In the genomic region with DNA sequence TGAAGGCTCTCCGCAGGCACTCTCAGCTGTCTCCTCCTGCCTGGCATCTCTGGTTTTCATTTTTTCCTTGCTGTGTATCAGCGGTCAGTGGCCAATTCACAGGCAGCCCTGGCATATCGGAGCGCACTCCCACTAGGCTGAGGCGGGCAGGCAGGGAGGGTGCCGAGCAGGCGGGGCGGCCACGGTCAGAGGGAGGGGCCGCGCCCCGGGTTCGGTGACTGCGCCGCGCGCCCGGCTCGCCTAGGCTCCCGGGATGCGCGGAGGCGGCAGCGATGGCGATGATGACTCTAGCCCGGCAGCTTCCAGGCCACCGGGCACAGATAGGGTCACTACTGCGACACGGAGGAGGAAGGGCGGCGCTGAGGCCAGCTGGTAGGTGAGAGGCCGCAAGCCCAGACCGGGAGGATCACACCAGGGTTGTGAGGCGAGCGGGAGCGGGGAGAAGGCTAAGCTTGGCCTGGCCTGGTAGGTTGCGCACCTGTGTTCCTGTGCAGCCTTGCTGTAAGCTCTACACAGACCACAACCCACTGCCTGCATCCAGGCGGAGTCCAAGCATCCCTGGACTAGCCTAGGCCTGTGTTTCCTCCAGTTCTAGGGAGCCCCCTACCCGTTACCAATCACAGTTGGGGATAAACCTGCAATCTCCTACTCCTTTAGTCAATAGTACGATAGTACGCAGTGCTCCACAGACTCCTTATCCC, we compare ENCODE assay signal across 7 mouse cellular contexts. TPM values are rescaled to one million over a fixed set of nuclear protein-coding genes. Genes with fewer than 3 reads are reported as not detected.
DNase-seq lines count a peak whose midpoint lies in the region; ATAC-seq and TF ChIP-seq lines count a peak whose summit lies in the region.

A gene (plus strand): TSS at position 188 of the 701 bp plus-strand sequence.
A gene (plus strand): TSS at position 246 of the 701 bp plus-strand sequence.

- DNase-seq in cerebellum, adult 11 months: peak; percentile 85
- peak; percentile 60 to 64 for DNase-seq in heart, adult 2 months
- peak; percentile 40 for DNase-seq in kidney, adult 2 months
- DNase-seq in left cerebral cortex, postnatal 4 days: peak; percentile 69
- DNase-seq in mesoderm, embryonic 11.5 days (ENCODE audit: low read depth, low spot score): peak; percentile 52
- peak; percentile 66 for DNase-seq in right cerebral cortex, postnatal 4 days

- no peak within 1 kb of the TSS for H3K27ac ChIP-seq in heart, adult 2 months
- H3K27ac ChIP-seq in kidney, adult 2 months (ENCODE audit: insufficient read depth, low read depth, low read length): no peak within 1 kb of the TSS

- TF ChIP-seq POLR2A in heart, adult 2 months (IDR thresholded peaks at IDR 0.05; ENCODE audit: insufficient read depth, low read depth, low read length): no peak
- TF ChIP-seq POLR2A in kidney, adult 2 months (IDR thresholded peaks at IDR 0.05; ENCODE audit: low read depth, low read length): no peak

- peak within 1 kb of the TSS; percentile 44 for H3K4me3 ChIP-seq in heart, adult 2 months
- peak within 1 kb of the TSS; percentile 21 for H3K4me3 ChIP-seq in kidney, adult 2 months (ENCODE audit: insufficient read depth, low read depth, low read length)

- WGBS in heart, adult 2 months: 8% methylated on average over 41 of the region's 41 CpGs
- WGBS in kidney, adult 2 months: 9% methylated on average over 40 of the region's 41 CpGs

- H3K4me1 ChIP-seq in heart, adult 2 months (ENCODE audit: control insufficient read depth, insufficient read depth, low read length): no peaks in the 10 kb centered on the region
- H3K4me1 ChIP-seq in kidney, adult 2 months (ENCODE audit: control insufficient read depth, insufficient read depth, low read length): 0 out of 2 replicates have a peak, but pooled peaks cover 4% of the 10 kb centered on the region

- H3K27me3 ChIP-seq in heart, adult 2 months (ENCODE audit: control insufficient read depth, insufficient read depth, low read length): peaks cover 2% of the 10 kb centered on the region; the same call in 1 of the 2 replicates
- H3K27me3 ChIP-seq in kidney, adult 2 months (replicated peaks; ENCODE audit: control insufficient read depth, insufficient read depth, low read length): no peaks in the 10 kb centered on the region

- 0 out of 2 replicates have a peak, but pooled peaks have one; percentile 11 for TF ChIP-seq EP300 in heart, adult 2 months (IDR thresholded peaks at IDR 0.05; ENCODE audit: insufficient read depth, low read depth, low read length)

- H3K36me3 ChIP-seq in heart, adult 2 months (ENCODE audit: control insufficient read depth, insufficient read depth, low read length): no peaks in the 10 kb centered on the region
- no peaks in the 10 kb centered on the region; the same call in 1 of the 2 replicates for H3K36me3 ChIP-seq in kidney, adult 2 months (ENCODE audit: control insufficient read depth, insufficient read depth, low read length)

- peak; percentile 49 for ATAC-seq in erythroblast, adult 5-6 weeks (replicated peaks; ENCODE audit: low FRiP score, poor library complexity, severe bottlenecking)

- H3K9ac ChIP-seq in heart, adult 2 months (ENCODE audit: low read depth, low read length): peak within 1 kb of the TSS; percentile 32

- TF ChIP-seq CTCF in heart, adult 2 months (IDR thresholded peaks at IDR 0.05): no peak
- TF ChIP-seq CTCF in kidney, adult 2 months (conservative IDR thresholded peaks at IDR 0.05; ENCODE audit: insufficient read depth, insufficient read length, low read depth, low read length): no peak

- no peaks in the 10 kb centered on the region for H3K79me2 ChIP-seq in heart, adult 2 months (replicated peaks; ENCODE audit: control insufficient read depth, insufficient read depth, low read length)

- intact Hi-C loops in heart, adult 2 months (cut with DNase I): no loop called here
- intact Hi-C loops in left cerebral cortex, postnatal 4 days (cut with DNase I): no loop called here

RNA-seq across cellular contexts. Expression of the first gene that starts in this region (rescaled TPM):
- 1.5 TPM in 1 of 2 replicates, not detected in the other for total RNA-seq in erythroblast, adult 5-6 weeks (2015; ENCODE audit: low replicate concordance)
- not detected in 2 replicates for total RNA-seq in erythroblast, adult 5-6 weeks (2017; ENCODE audit: low replicate concordance)
- under 1 TPM in 1 of 2 experiments, not detected in 1; 0.13 TPM for total RNA-seq in heart, adult 2 months (2021)
- polyA plus RNA-seq in heart, adult 2 months (2012; rRNA removed): 0.31 and 0.53 TPM in 2 replicates
- 0.06 and 0.15 TPM in 2 replicates for polyA plus RNA-seq in kidney, adult 2 months (2012; rRNA removed)
- 1 to 10 TPM; 6.9 to 8.3 TPM for total RNA-seq in left cerebral cortex, postnatal 4 days (2021)

RNA-seq across cellular contexts. Expression of the second gene that starts in this region (rescaled TPM):
- 23.6 and 27.4 TPM in 2 replicates for total RNA-seq in erythroblast, adult 5-6 weeks (2015; ENCODE audit: low replicate concordance)
- total RNA-seq in erythroblast, adult 5-6 weeks (2017; ENCODE audit: low replicate concordance): 20.9 and 29.5 TPM in 2 replicates
- total RNA-seq in heart, adult 2 months (2021): 1 to 10 TPM; 7.8 to 9.2 TPM
- polyA plus RNA-seq in heart, adult 2 months (2012; rRNA removed): 2.6 and 4.8 TPM in 2 replicates
- polyA plus RNA-seq in kidney, adult 2 months (2012; rRNA removed): 1.8 and 3.6 TPM in 2 replicates
- total RNA-seq in left cerebral cortex, postnatal 4 days (2021): 10 to 100 TPM; 19.2 to 20.3 TPM
